Mouse (Mus musculus): Measurements from ENCODE around the gene Mpv17. TPM values are rescaled to one million over a fixed set of nuclear protein-coding genes. Genes with fewer than 3 reads are reported as not detected.

The Mpv17 gene
- total RNA-seq, 1 experiment, result 45.7 TPM

DNA sequence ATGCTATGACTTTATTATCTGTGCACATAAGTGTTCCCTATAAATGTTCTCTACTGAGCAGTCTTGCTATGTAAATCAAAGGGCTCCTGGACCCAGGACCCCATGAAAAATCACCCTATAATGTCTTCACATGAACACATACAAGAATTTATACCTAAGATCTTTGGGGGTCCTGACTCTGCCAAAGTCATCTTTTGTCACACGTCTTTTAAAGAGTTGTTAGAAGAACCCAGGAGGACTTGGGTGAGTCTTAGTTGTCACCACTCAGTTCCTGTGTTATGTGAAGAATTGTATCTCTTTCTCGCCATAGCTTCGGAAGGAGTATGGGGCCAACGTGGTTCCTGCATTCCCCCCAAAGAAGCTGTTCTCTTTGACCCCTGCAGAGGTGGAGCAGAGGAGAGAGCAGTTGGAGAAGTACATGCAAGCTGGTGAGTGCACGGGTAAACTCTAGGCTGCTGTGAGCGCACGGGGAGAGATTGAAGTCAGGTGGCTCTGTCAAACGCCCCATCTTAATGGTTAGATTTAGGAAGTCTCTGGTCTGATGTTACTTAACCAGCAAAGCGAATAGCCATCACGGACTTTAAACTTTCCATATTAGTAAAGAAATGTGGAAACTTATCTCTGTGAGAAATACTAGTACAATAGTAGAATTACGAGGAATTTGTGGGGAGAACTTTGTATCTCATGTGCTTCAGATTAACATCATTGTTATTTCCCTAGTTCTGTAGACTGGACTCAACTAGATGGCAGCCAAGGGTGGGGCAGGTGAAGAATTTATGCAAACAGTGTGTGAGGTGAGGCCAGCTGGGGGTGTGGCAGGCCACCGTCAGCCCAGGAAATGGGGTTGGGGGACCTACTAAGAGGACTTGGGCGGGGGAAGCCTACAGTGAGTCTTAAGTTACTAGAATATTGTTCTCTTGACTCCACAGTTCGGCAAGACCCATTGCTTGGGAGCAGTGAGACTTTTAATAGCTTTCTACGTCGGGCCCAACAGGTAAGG, 40.7 kb upstream of the Mpv17 start:
- no peak for TF ChIP-seq ZNF384 (IDR thresholded peaks at IDR 0.05; ENCODE audit: low read depth, low read length)
- no peak for TF ChIP-seq HCFC1 (IDR thresholded peaks at IDR 0.05; ENCODE audit: borderline replicate concordance, insufficient read depth, low read length)
- no peak for TF ChIP-seq MAFK (IDR thresholded peaks at IDR 0.05; ENCODE audit: insufficient read depth, low read depth, low read length)
- TF ChIP-seq ZC3H11A (IDR thresholded peaks at IDR 0.05; ENCODE audit: borderline replicate concordance, low read depth, low read length), result no peak
- TF ChIP-seq CHD2 (IDR thresholded peaks at IDR 0.05; ENCODE audit: low read depth, low read length), result no peak
- H3K4me1 ChIP-seq (ENCODE audit: control insufficient read depth in 2 of 2, insufficient read depth in 2 of 2, low read length in 2 of 2, poor library complexity in 1 of 2), result peaks cover 9 to 12% of the 10 kb centered on the region in 2 experiments
- peak overlapping the region in 1 of 2 experiments; percentile 92; a peak in 2 of 4 replicates for H3K4me3 ChIP-seq (ENCODE audit: insufficient read depth in 1 of 2, low read depth in 1 of 2, low read length in 2 of 2, poor library complexity in 1 of 2, severe bottlenecking in 1 of 2)
- DNase-seq (ENCODE audit: low read depth, low spot score), result no peak
- peak overlapping the region; percentile 45; the same call in 1 of the 2 replicates for H3K27ac ChIP-seq (ENCODE audit: insufficient read depth, low read depth, low read length, poor library complexity, severe bottlenecking)
- in situ Hi-C loops (cut with MboI; ENCODE audit: low sequenced_read_pairs in 2 of 2, unreplicated experiment in 2 of 2), result no loop called here
- no peaks in the 10 kb centered on the region for H3K9me3 ChIP-seq (ENCODE audit: control insufficient read depth, insufficient read depth, low read depth, low read length)
- peak overlapping the region; percentile 32; the same call in 1 of the 2 replicates for H3K9ac ChIP-seq (ENCODE audit: insufficient read depth, low read depth, low read length, poor library complexity, severe bottlenecking)
- H3K36me3 ChIP-seq (ENCODE audit: control insufficient read depth, insufficient read depth, low read length, poor library complexity, severe bottlenecking), result peaks cover 58% of the 10 kb centered on the region

DNA sequence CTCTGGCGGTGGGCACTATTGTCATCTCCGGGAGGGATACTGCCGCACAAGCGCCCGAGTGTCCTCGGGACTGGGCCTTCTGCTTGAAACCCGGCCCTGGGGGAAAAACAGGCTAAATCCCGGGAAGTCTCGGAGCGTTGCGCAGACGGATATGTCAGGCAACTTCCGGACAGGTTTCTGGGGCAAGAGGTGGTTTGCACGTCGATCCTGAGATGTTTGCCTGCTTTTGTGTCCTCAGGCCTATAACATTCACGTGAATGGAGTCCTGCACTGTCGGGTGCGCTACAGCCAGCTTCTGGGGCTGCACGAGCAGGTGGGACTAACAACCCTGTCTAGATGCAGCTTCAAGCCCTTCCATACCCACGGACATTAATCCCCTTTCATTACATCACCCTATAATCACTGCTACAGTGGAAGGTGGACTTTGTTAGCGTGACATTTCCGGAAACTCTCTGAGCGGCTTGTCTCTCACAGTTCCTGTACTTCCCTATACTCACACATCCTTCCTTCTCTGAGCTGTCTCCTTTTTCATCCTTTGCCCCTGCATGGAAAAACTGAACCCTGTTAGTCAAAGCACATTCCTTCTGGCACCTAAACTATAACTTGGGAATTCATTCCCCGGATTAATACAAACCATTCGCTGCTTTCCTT, 39.7 kb upstream of the Mpv17 start:
- Histone ChIP-seq H3K9ac (ENCODE audit: insufficient read depth, low read depth, low read length, poor library complexity, severe bottlenecking) (peak overlapping the region; percentile 83), H3K36me3 (ENCODE audit: control insufficient read depth, insufficient read depth, low read length, poor library complexity, severe bottlenecking) (peaks cover 52% of the 10 kb centered on the region), H3K9me3 (ENCODE audit: control insufficient read depth, insufficient read depth, low read depth, low read length) (no peaks in the 10 kb centered on the region), H3K4me3 (ENCODE audit: insufficient read depth in 1 of 2, low read depth in 1 of 2, low read length in 2 of 2, poor library complexity in 1 of 2, severe bottlenecking in 1 of 2) (peak overlapping the region; percentile 76 to 92), H3K4me1 (ENCODE audit: control insufficient read depth in 2 of 2, insufficient read depth in 2 of 2, low read length in 2 of 2, poor library complexity in 1 of 2) (peaks cover 8 to 9% of the 10 kb centered on the region in 2 experiments), H3K27ac (ENCODE audit: insufficient read depth, low read depth, low read length, poor library complexity, severe bottlenecking) (no peak overlapping the region)
- in situ Hi-C loops (cut with MboI; ENCODE audit: low sequenced_read_pairs in 2 of 2, unreplicated experiment in 2 of 2), result no loop called here
- TF ChIP-seq ZC3H11A (IDR thresholded peaks at IDR 0.05; ENCODE audit: borderline replicate concordance, low read depth, low read length) (no peak), HCFC1 (IDR thresholded peaks at IDR 0.05; ENCODE audit: borderline replicate concordance, insufficient read depth, low read length) (no peak), CHD2 (IDR thresholded peaks at IDR 0.05; ENCODE audit: low read depth, low read length) (no peak), MAFK (IDR thresholded peaks at IDR 0.05; ENCODE audit: insufficient read depth, low read depth, low read length) (no peak)
- no peak for DNase-seq (ENCODE audit: low read depth, low spot score)

DNA sequence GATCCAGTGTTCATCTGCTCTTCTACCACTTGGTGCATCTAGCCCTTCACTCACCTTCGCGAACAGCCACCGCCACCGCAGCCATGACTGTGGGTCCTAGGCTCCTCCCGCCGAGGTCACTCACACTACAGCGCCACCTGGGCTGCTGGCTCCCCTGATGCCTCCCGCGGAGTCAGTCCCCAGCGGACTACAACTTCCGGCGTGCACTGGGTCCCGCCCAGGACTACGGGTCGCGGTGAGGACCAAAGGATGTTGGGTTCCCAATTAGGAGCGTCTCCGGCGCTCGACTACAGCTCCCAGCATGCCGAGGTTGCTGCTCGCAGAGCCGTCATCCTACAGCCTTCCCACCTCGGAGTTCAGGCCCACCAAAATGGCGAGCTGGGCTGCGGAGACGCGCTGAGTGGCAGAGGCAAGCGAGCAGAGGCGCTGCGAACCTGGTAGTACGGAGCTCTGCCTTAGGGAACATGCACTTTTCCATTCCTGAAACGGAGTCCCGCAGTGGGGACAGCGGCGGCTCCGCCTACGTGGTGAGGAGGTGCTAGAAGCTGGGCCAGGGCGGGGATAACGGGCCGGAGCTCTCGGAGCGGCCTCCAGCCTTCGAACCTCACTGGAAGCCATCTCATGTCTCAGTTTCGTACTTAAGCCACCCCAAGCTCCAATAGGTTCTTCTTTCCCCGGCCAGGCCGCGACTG, 39.0 kb upstream of the Mpv17 start, which contains the start of the genes Snx17 and Eif2b4:
TSS of gene Snx17 (plus strand) at position 289 of the 692 bp plus-strand sequence.
TSS of gene Eif2b4 (minus strand) at position 492 of the 692 bp plus-strand sequence.
- in situ Hi-C loops (cut with MboI; ENCODE audit: low sequenced_read_pairs in 2 of 2, unreplicated experiment in 2 of 2), result no loop called here
- peak within 1 kb of the TSS; percentile 85 for H3K9ac ChIP-seq (ENCODE audit: insufficient read depth, low read depth, low read length, poor library complexity, severe bottlenecking)

More for the DNA sequence above, 39.0 kb upstream of the Mpv17 start, which contains the start of the genes Snx17 and Eif2b4:
- Histone ChIP-seq H3K36me3 (ENCODE audit: control insufficient read depth, insufficient read depth, low read length, poor library complexity, severe bottlenecking) (peaks cover 45% of the 10 kb centered on the region), H3K4me1 (ENCODE audit: control insufficient read depth in 2 of 2, insufficient read depth in 2 of 2, low read length in 2 of 2, poor library complexity in 1 of 2) (peaks cover 8 to 9% of the 10 kb centered on the region in 2 experiments), H3K27ac (ENCODE audit: insufficient read depth, low read depth, low read length, poor library complexity, severe bottlenecking) (peak within 1 kb of the TSS; percentile 41), H3K9me3 (ENCODE audit: control insufficient read depth, insufficient read depth, low read depth, low read length) (no peaks in the 10 kb centered on the region), H3K4me3 (ENCODE audit: insufficient read depth in 1 of 2, low read depth in 1 of 2, low read length in 2 of 2, poor library complexity in 1 of 2, severe bottlenecking in 1 of 2) (peak within 1 kb of the TSS; percentile 76 to 92)
- TF ChIP-seq HCFC1 (IDR thresholded peaks at IDR 0.05; ENCODE audit: borderline replicate concordance, insufficient read depth, low read length), result peak; percentile 100
- no peak for TF ChIP-seq MAFK (IDR thresholded peaks at IDR 0.05; ENCODE audit: insufficient read depth, low read depth, low read length)
- TF ChIP-seq CHD2 (IDR thresholded peaks at IDR 0.05; ENCODE audit: low read depth, low read length), result no peak
- peak; percentile 97 for DNase-seq (ENCODE audit: low read depth, low spot score)
